In genomic region chr19:4559011-4559410, GRCm38 (mm10) we compare ENCODE assay signal across 9 mouse cellular contexts. TPM values are rescaled to one million over a fixed set of nuclear protein-coding genes. Genes with fewer than 3 reads are reported as not detected.
DNase-seq lines count a peak whose midpoint lies in the region; ATAC-seq and TF ChIP-seq lines count a peak whose summit lies in the region.
"Had no signal": no experiment of that assay in that cellular context is flagged by ENCODE, and none has a peak within 500 bp of the region (broad histone marks: within the 10 kb centered on the region; RNA-seq: fewer than 3 reads in every experiment).

No protein-coding gene starts in this region.

- H3K27me3 ChIP-seq in kidney, embryonic 15.5 days = no peaks in the 10 kb centered on the region
- H3K27me3 ChIP-seq in liver, adult 2 months (ENCODE audit: control insufficient read depth, insufficient read depth, low read length) = no peaks in the 10 kb centered on the region

- 43% methylated on average over 3 of the region's 3 CpGs for WGBS in kidney, embryonic 15.5 days
- WGBS in liver, adult 2 months = 55% methylated on average over 3 of the region's 3 CpGs
- 71% methylated on average over 3 of the region's 3 CpGs for WGBS in olfactory bulb, adult 2 months

- no peak overlapping the region for H3K4me2 ChIP-seq in kidney, embryonic 15.5 days

- no peaks in the 10 kb centered on the region for H3K36me3 ChIP-seq in kidney, embryonic 15.5 days
- no peaks in the 10 kb centered on the region for H3K36me3 ChIP-seq in liver, adult 2 months (ENCODE audit: control insufficient read depth, insufficient read depth, low read length)
- H3K36me3 ChIP-seq: G1E had no signal

- no peak for TF ChIP-seq POLR2A in liver, adult 2 months (IDR thresholded peaks at IDR 0.05; ENCODE audit: extremely low read depth, insufficient read depth, low read length)
- no peak for TF ChIP-seq POLR2A in olfactory bulb, adult 2 months (IDR thresholded peaks at IDR 0.05; ENCODE audit: insufficient read depth, low read depth, low read length)

- H3K4me1 ChIP-seq in kidney, embryonic 15.5 days = 0 out of 2 replicates have a peak, but pooled peaks cover 6% of the 10 kb centered on the region
- H3K4me1 ChIP-seq in liver, adult 2 months (ENCODE audit: control insufficient read depth, insufficient read depth, low read length) = peaks cover 43% of the 10 kb centered on the region
- H3K4me1 ChIP-seq in olfactory bulb, adult 2 months (ENCODE audit: control insufficient read depth, insufficient read depth, low read length) = peaks cover 12% of the 10 kb centered on the region

- no peak for ATAC-seq in kidney, embryonic 15.5 days (replicated peaks; ENCODE audit: low FRiP score)
- peak; percentile 47 for ATAC-seq in erythroid progenitor cell, adult 5-6 weeks (replicated peaks; ENCODE audit: low FRiP score, poor library complexity, severe bottlenecking)

- H3K9me3 ChIP-seq in kidney, embryonic 15.5 days (replicated peaks) = no peaks in the 10 kb centered on the region
- H3K9me3 ChIP-seq: G1E had no signal

- peaks cover 28% of the 10 kb centered on the region; the same call in 1 of the 2 replicates for H3K79me2 ChIP-seq in liver, adult 2 months (ENCODE audit: control insufficient read depth, insufficient read depth, low read length)

- no peak overlapping the region for H3K9ac ChIP-seq in kidney, embryonic 15.5 days
- no peak overlapping the region; the same call in 1 of the 2 replicates for H3K9ac ChIP-seq in liver, adult 2 months (ENCODE audit: low read depth, low read length)

- no peak overlapping the region for H3K4me3 ChIP-seq in kidney, embryonic 15.5 days (replicated peaks)
- no peak overlapping the region for H3K4me3 ChIP-seq in liver, adult 2 months (ENCODE audit: insufficient read depth, low read depth, low read length)
- no peak overlapping the region for H3K4me3 ChIP-seq in olfactory bulb, adult 2 months (ENCODE audit: insufficient read depth, low read depth, low read length)

- no peak for DNase-seq in kidney, postnatal 10 days
- DNase-seq in liver, adult 2 months (ENCODE audit: extremely low read depth, low read depth, low spot score) = no peak
- DNase-seq in ovary, postnatal 36 days (ENCODE audit: low spot score) = no peak
- no peak for DNase-seq in urinary bladder, postnatal 10 days (ENCODE audit: low spot score)
- DNase-seq: lung, postnatal 10 days had no signal

- TF ChIP-seq CTCF in liver, adult 2 months (IDR thresholded peaks at IDR 0.05; ENCODE audit: low read depth, low read length) = no peak
- no peak for TF ChIP-seq CTCF in olfactory bulb, adult 2 months (IDR thresholded peaks at IDR 0.05; ENCODE audit: insufficient read depth, low read depth, low read length)

- H3K27ac ChIP-seq in kidney, embryonic 15.5 days = peak overlapping the region; percentile 1; the same call in 1 of the 2 replicates
- H3K27ac ChIP-seq in liver, adult 2 months (replicated peaks; ENCODE audit: insufficient read depth, low read depth, low read length) = peak overlapping the region; percentile 88
- H3K27ac ChIP-seq in olfactory bulb, adult 2 months (ENCODE audit: insufficient read depth, low read depth, low read length) = 0 out of 2 replicates have a peak overlapping the region, but pooled peaks have one; percentile 40

RNA-seq across cellular contexts. Expression of gene Pcx, which starts 48.7 kb away (rescaled TPM):
- polyA plus RNA-seq in kidney, embryonic 15.5 days (2015; fragmentation: Nextera tagmentation; extraction: Ambion mirVana) = 30.4 and 35.2 TPM in 2 replicates
- 21.6 and 42.8 TPM in 2 replicates for total RNA-seq in erythroid progenitor cell, adult 5-6 weeks (2015; ENCODE audit: low replicate concordance)
- 40.8 and 44.3 TPM in 2 replicates for total RNA-seq in erythroid progenitor cell, adult 5-6 weeks (2017; ENCODE audit: low replicate concordance)
- 266 and 269 TPM in 2 replicates for total RNA-seq in liver, adult 2 months (2014; rRNA removed)
- polyA plus RNA-seq in liver, adult 2 months (2012; rRNA removed) = 237 and 274 TPM in 2 replicates
- not detected in 2 replicates for polyA plus RNA-seq in olfactory bulb, adult 2 months (2012; ENCODE audit: insufficient read depth, insufficient read length, low replicate concordance, missing spikeins)

RNA-seq across cellular contexts. Expression of gene Lrfn4, which starts 56.5 kb away (rescaled TPM):
- 6.6 and 7.7 TPM in 2 replicates for polyA plus RNA-seq in kidney, embryonic 15.5 days (2015; fragmentation: Nextera tagmentation; extraction: Ambion mirVana)
- not detected in 2 replicates for total RNA-seq in erythroid progenitor cell, adult 5-6 weeks (2015; ENCODE audit: low replicate concordance)
- total RNA-seq in erythroid progenitor cell, adult 5-6 weeks (2017; ENCODE audit: low replicate concordance) = not detected in 2 replicates
- 0.13 and 0.18 TPM in 2 replicates for total RNA-seq in liver, adult 2 months (2014; rRNA removed)
- polyA plus RNA-seq in liver, adult 2 months (2012; rRNA removed) = 0.27 and 0.35 TPM in 2 replicates
- not detected in 2 replicates for polyA plus RNA-seq in olfactory bulb, adult 2 months (2012; ENCODE audit: insufficient read depth, insufficient read length, low replicate concordance, missing spikeins)

Comparison
In these comparisons a context has a peak if more than half of its experiments do, and no peak if none do; other contexts are left out.
1. H3K27ac ChIP-seq: peak in every context shown above with its lines; median percentile 88 in liver, adult 2 months; 40 in olfactory bulb, adult 2 months; 1 in kidney, embryonic 15.5 days.
2. RNA of gene Pcx, which starts 48.7 kb away (polyA plus RNA-seq): 237 to 274 TPM in liver, adult 2 months and 30.4 to 35.2 TPM in kidney, embryonic 15.5 days; not detected in olfactory bulb, adult 2 months; every median in the first group is over 10 times any median in the second.